Mouse (Mus musculus) limb, embryonic 11.5 days (tissue): ENCODE measurements around the gene Ptpra. TPM values are rescaled to one million over a fixed set of nuclear protein-coding genes. Genes with fewer than 3 reads are reported as not detected.

Experiments
- ATAC-seq: fragments of 200-750 bp; cut with Nextera tagmentation; 2 replicates; pipeline ENCODE4 v1.8.0; 2017; ENCODE audit warnings: low read depth; ENCODE audit not compliant: insufficient number of reproducible peaks, low FRiP score, low TSS enrichment
- DNase-seq: peaks from one replicate; pipeline ENCODE4 v3.0.0-alpha.2; 2015; ENCODE audit warnings: low spot score
- H3K27ac ChIP-seq: fragments of 300-500 bp; sonication (generic); replicated peaks from 2 replicates; pipeline ENCODE4 v1.5.1; 2014; ENCODE audit warnings: low read depth, mild to moderate bottlenecking, low read length
- H3K27me3 ChIP-seq: fragments of 300-500 bp; sonication (generic); 2 replicates; pipeline ENCODE4 v1.6.1; 2014; ENCODE audit warnings: mild to moderate bottlenecking, low read length, mixed read lengths; ENCODE audit not compliant: control insufficient read depth, insufficient read depth
- H3K36me3 ChIP-seq: fragments of 300-500 bp; sonication (generic); 2 replicates; pipeline ENCODE4 v1.6.1; 2014; ENCODE audit warnings: mild to moderate bottlenecking, low read length, moderate library complexity, mixed read lengths; ENCODE audit not compliant: control insufficient read depth, insufficient read depth
- H3K4me1 ChIP-seq: fragments of 300-500 bp; sonication (generic); 2 replicates; pipeline ENCODE4 v1.6.1; 2014; ENCODE audit warnings: low read length, mixed read lengths; ENCODE audit not compliant: control insufficient read depth, insufficient read depth
- H3K4me2 ChIP-seq: fragments of 300-500 bp; sonication (generic); 2 replicates; pipeline ENCODE4 v1.6.1; 2014; ENCODE audit warnings: low read depth, mild to moderate bottlenecking, moderate library complexity; ENCODE audit not compliant: severe bottlenecking
- H3K4me3 ChIP-seq: fragments of 300-500 bp; sonication (generic); 2 replicates; pipeline ENCODE4 v1.5.1; 2014; ENCODE audit warnings: low read depth, low read length
- H3K9ac ChIP-seq: fragments of 300-500 bp; sonication (generic); 2 replicates; pipeline ENCODE4 v1.6.1; 2014; ENCODE audit warnings: mild to moderate bottlenecking, low read length
- H3K9me3 ChIP-seq: fragments of 300-500 bp; sonication (generic); 2 replicates; pipeline ENCODE4 v1.6.1; 2016; ENCODE audit warnings: low read length; ENCODE audit not compliant: control insufficient read depth
- WGBS: fragments of 180-500 bp; shearing (Covaris S2); extraction: QIAGEN DNeasy Blood & Tissue Kit; methylation state at CpG from one replicate; pipeline ENCODE4 v1.1.7; 2014; 5-methylcytosine and 5-hydroxymethylcytosine counted together
- polyA plus RNA-seq: library from polyadenylated mRNA; unstranded; fragments of >200 nt; fragmentation: Nextera tagmentation; extraction: Ambion mirVana; gene quantifications from 2 replicates; pipeline ENCODE4 v1.2.1, GENCODE M21; 2014

The Ptpra gene
- polyA plus RNA-seq, 1 experiment from 2014 or later = 88.6 TPM

DNA sequence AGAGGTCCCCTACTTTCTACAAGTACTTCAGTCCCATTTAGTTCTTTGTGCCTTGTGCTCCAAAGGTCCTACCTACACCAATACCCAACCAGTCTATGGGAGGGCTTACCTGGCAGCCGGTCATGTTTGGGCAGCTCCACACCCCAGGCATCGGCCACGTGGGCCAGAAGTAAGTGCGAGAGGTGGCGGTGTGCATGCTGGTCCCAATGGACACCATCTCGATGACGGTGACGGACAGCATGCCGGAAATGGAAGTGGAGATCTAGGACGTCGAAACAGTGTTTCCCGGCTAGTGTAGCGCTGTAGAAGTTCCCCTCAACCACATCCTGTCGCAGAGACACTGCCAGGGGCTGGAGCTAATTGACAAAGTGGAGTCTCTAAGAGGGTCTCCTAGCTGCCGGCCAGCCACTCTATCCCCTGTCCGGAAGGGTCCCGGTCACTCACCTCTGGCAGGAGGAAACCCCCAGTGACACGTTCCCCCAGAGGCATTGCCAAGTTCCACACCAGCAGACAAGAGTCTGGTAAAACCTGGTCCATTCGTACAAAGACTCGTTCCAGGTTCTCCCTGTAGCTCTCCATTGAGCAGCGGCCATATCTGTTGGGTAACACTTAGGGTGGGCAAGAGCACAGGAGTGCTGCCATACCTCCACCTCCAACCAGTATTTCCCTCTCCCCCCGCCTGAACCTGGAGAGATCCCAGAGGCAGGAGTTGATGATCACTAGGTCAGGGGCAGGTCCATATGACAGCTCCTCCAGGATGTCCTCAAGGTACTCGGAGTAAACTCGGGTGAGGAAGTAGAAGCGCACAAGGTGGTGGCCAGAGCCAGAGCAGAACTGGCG is 28.1 kb upstream of the Ptpra start:
- DNase-seq (no peak), ATAC-seq (no peak)
- Histone ChIP-seq H3K4me1 (peaks cover 8% of the 10 kb centered on the region; the same call in 1 of the 2 replicates), H3K27me3 (no peaks in the 10 kb centered on the region), H3K27ac (no peak overlapping the region), H3K36me3 (no peaks in the 10 kb centered on the region), H3K9ac (no peak overlapping the region), H3K4me2 (no peak overlapping the region), H3K9me3 (no peaks in the 10 kb centered on the region), H3K4me3 (no peak overlapping the region)
- WGBS = 94% methylated on average over 26 of the region's 26 CpGs

DNA sequence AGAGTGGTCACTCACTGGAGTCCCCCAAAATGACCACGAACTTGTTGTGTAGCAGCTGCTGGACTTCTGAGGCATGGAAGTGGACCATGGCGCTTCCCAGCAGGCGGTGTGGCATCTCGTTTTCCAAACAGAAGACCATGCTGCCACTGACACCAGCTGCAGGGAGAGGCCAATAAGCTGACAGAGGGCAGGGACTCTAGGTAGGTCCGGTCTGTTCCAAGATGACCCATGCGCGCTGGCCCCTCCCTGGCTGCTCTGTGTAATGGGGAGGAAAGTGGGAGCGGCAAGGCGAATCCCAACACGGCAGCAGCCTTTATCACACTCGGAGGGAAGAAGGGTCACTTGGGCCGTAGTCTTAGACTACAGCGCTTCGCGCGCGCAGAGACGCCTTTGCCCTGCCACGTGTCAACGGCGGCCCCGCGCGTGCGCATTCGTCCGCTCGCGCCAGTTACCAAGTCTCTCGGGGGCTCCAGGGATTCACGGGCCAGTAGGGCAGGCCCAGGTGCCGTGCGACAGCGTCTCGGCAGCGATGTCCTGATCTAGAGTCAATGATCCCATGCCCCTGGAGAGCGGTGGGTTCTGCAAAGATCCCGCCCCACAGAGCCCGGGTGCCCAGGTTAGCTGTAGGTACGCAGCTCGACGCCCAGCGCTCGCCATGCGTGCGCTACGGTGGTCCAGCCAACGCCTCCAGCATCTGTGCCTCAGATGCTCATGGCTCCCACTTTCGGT is 26.5 kb upstream of the Ptpra start:
- 17% methylated on average over 49 of the region's 49 CpGs for WGBS
- peak; percentile 87 for DNase-seq
- no peaks in the 10 kb centered on the region for H3K36me3 ChIP-seq

GRCm38 (mm10) chr2:130424126-130424853 is 25.8 kb upstream of the Ptpra start, which contains the start of the genes Vps16 and Pced1a:
TSS of gene Vps16 (plus strand) at chr2:130424339.
TSS of gene Pced1a (minus strand) at chr2:130424701.
- Histone ChIP-seq H3K4me3 (peak within 1 kb of the TSS; percentile 82), H3K27me3 (no peaks in the 10 kb centered on the region), H3K4me2 (peak within 1 kb of the TSS; percentile 86), H3K9ac (peak within 1 kb of the TSS; percentile 89), H3K27ac (peak within 1 kb of the TSS; percentile 62), H3K36me3 (no peaks in the 10 kb centered on the region), H3K9me3 (no peaks in the 10 kb centered on the region), H3K4me1 (peaks cover 8% of the 10 kb centered on the region; the same call in 1 of the 2 replicates)
- WGBS = 0% methylated on average over 58 of the region's 58 CpGs
- peak; percentile 94 for ATAC-seq
- peak; percentile 93 for DNase-seq

More for the DNA sequence above, 26.5 kb upstream of the Ptpra start:
- H3K27me3 ChIP-seq = no peaks in the 10 kb centered on the region
- H3K9me3 ChIP-seq = no peaks in the 10 kb centered on the region
- H3K4me3 ChIP-seq = peak overlapping the region; percentile 82
- peak overlapping the region; percentile 62 for H3K27ac ChIP-seq
- peak overlapping the region; percentile 86 for H3K4me2 ChIP-seq
- H3K4me1 ChIP-seq = peaks cover 8% of the 10 kb centered on the region; the same call in 1 of the 2 replicates
- peak; percentile 76 for ATAC-seq
- H3K9ac ChIP-seq = peak overlapping the region; percentile 89

DNA sequence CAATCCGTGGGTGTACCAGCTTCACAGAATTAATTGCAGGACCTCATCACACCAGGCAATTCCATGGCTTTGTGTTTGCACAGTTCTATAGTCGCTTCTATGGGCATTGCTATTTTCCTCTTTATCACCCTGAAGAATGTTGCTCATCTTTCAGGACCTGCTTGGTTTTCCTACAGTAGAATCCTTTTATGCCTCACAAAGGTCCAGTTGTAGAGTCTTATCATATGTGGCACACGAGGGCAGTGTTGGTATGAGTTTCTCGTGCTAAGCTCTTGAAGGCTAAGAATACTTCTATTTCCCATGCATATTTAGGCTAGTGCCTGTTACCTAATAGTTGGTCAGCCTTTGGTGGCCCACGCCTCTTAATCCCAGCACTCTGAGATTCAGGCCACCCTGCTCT is 25.0 kb upstream of the Ptpra start:
- Histone ChIP-seq H3K4me3 (peak overlapping the region; percentile 82), H3K27ac (no peak overlapping the region), H3K4me2 (peak overlapping the region; percentile 86), H3K9ac (peak overlapping the region; percentile 89), H3K36me3 (peaks cover 2% of the 10 kb centered on the region; the same call in 1 of the 2 replicates), H3K4me1 (peaks cover 8% of the 10 kb centered on the region; the same call in 1 of the 2 replicates), H3K9me3 (no peaks in the 10 kb centered on the region), H3K27me3 (no peaks in the 10 kb centered on the region)
- 61% methylated on average over 5 of the region's 5 CpGs for WGBS
- ATAC-seq (no peak), DNase-seq (no peak)

- Histone ChIP-seq H3K4me2 (no peak overlapping the region), H3K36me3 (peaks cover 2% of the 10 kb centered on the region; the same call in 1 of the 2 replicates), H3K9ac (no peak overlapping the region), H3K4me3 (no peak overlapping the region), H3K9me3 (no peaks in the 10 kb centered on the region), H3K27me3 (no peaks in the 10 kb centered on the region), H3K4me1 (0 out of 2 replicates have a peak, but pooled peaks cover 4% of the 10 kb centered on the region), H3K27ac (no peak overlapping the region)
- WGBS = 86% methylated on average over 2 of the region's 2 CpGs
- ATAC-seq = no peak
- no peak for DNase-seq
These were observed 20.2 kb upstream of the Ptpra start for GRCm38 (mm10) chr2:130429851-130430250.

DNA sequence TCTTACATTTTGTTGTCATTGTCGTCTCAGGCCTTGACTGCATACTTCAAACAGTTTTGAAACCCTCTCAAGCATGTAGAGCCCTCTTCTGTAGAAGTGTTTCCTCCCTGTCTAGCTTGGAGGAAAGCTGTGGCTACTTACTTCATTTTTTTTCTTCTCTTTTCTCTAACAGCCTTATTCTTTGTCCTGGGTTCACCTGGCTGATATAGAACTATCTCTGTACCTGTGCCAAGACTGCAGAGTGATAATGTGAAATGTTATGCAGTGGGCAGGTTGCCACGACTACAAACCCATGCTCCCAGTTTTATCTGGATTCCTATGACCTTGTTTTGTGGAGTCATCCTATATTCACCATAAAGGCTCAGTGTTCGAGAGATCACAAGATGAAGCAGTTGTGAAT is 19.6 kb upstream of the Ptpra start:
- Histone ChIP-seq H3K4me3 (no peak overlapping the region), H3K27ac (no peak overlapping the region), H3K4me1 (no peaks in the 10 kb centered on the region), H3K27me3 (no peaks in the 10 kb centered on the region), H3K9ac (no peak overlapping the region), H3K9me3 (no peaks in the 10 kb centered on the region), H3K4me2 (no peak overlapping the region), H3K36me3 (peaks cover 2% of the 10 kb centered on the region; the same call in 1 of the 2 replicates)
- no peak for DNase-seq
- 91% methylated on average over 3 of the region's 3 CpGs for WGBS
- ATAC-seq = no peak

GRCm38 (mm10) chr2:130432157-130432556 is 17.9 kb upstream of the Ptpra start:
- ATAC-seq (no peak), DNase-seq (no peak)
- Histone ChIP-seq H3K27me3 (no peaks in the 10 kb centered on the region), H3K36me3 (peaks cover 2% of the 10 kb centered on the region; the same call in 1 of the 2 replicates), H3K9ac (no peak overlapping the region), H3K4me1 (no peaks in the 10 kb centered on the region), H3K9me3 (no peaks in the 10 kb centered on the region), H3K4me3 (no peak overlapping the region), H3K27ac (no peak overlapping the region), H3K4me2 (no peak overlapping the region)
- WGBS = 82% methylated on average over 3 of the region's 3 CpGs

DNA sequence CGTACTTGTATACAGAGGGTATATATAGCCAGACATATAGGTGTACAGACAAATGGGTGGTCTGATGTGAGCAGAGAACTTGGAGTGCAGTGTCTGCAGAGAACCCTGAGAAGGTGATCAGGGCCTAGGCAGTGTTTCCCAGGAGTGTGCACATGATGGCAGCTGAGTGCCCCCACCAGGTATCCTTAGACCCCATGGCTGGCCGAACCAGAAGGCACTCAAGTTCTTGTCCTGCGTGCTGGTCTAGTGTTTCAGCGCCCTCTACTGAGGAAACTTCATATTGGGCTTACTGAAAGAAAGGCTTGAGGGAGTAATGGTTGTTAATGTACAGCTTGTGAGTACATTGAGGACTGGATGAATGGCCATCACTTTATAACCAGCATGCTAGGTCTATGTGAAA is 16.9 kb upstream of the Ptpra start:
- Histone ChIP-seq H3K4me3 (no peak overlapping the region), H3K9ac (no peak overlapping the region), H3K9me3 (no peaks in the 10 kb centered on the region), H3K27ac (no peak overlapping the region), H3K36me3 (peaks cover 6% of the 10 kb centered on the region), H3K4me1 (no peaks in the 10 kb centered on the region), H3K27me3 (no peaks in the 10 kb centered on the region), H3K4me2 (no peak overlapping the region)
- peak; percentile 57 for DNase-seq
- 25% methylated on average over 4 of the region's 4 CpGs for WGBS
- ATAC-seq = no peak
